Mouse (Mus musculus) lung, adult 2 months (tissue): ENCODE data around the gene Srgap2.
A peak's percentile ranks its signal among the peaks of the same experiment; 100 is the strongest.

Experiments
- CTCF ChIP-seq: fragments of 200-500 bp; IDR thresholded peaks from 2 replicates; pipeline ENCODE4 v1.5.1; 2011; ENCODE audit warnings: mild to moderate bottlenecking, low read length, control low read depth; ENCODE audit not compliant: insufficient read depth
- POLR2A ChIP-seq: fragments of 200-500 bp; IDR thresholded peaks from 2 replicates; pipeline ENCODE4 v1.6.1; 2011; ENCODE audit warnings: low read depth, mild to moderate bottlenecking, control low read depth, low read length, borderline replicate concordance; ENCODE audit errors: extremely low read depth

- TF ChIP-seq POLR2A (no peak), CTCF (0 out of 2 replicates have a peak, but pooled peaks have one; percentile 25)
Measured at GRCm38 (mm10) chr1:131548494-131549365, 21.6 kb upstream of the Srgap2 start.
